Mouse (Mus musculus): ENCODE results near the gene Hoxa2.
A peak's percentile ranks its signal among the peaks of the same experiment; 100 is the strongest.

DNA sequence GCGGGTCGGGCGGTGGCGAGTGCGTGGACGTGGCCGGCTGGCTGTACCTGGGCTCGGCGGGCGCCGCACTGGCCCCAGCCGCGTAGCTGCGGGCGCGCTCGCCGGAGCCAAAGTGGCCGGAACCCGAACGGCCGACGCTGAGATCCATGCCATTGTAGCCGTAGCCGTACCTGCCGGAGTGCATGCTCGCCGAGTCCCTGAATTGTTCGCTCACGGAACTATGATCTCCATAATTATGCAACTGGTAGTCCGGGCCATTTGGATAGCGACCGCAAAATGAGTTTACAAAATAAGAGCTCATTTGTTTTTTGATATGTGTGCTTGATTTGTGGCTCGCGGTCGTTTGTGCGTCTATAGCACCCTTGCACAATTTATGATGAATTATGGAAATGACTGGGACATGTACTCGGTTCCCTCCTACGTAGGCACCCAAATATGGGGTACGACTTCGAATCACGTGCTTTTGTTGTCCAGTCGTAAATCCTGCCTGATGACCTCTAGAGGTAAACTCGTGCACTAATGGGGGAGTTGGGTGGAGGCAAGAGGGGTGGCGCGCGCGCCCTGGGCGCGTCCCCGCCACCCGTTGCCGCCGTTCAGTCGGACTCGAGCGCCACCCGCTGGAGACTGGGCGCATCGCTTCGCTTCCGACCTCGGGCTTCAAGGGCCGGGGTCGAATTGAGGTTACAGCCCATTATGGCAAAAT, 39.6 kb upstream of the Hoxa2 start, which contains the start of gene Hoxa5:
- TF ChIP-seq CTCF (conservative IDR thresholded peaks at IDR 0.05; ENCODE audit: low read length): peak; percentile 38
- no peak for TF ChIP-seq POU5F1 (IDR thresholded peaks at IDR 0.05; ENCODE audit: borderline replicate concordance, low read length)
- TF ChIP-seq NANOG (IDR thresholded peaks at IDR 0.05; ENCODE audit: borderline replicate concordance, low read length): no peak

Data from E14TG2a.4 (cell line).